Mouse (Mus musculus) bone marrow, adult 2 months (tissue): ENCODE measurements around the gene Angptl4.

Source experiments
- CTCF ChIP-seq: fragments of 200-500 bp; IDR thresholded peaks from 2 replicates; pipeline ENCODE4 v1.5.1; 2011; ENCODE audit warnings: low read length, control low read depth; ENCODE audit not compliant: control insufficient read depth, insufficient read depth
- POLR2A ChIP-seq: fragments of 200-500 bp; IDR thresholded peaks from 2 replicates; pipeline ENCODE4 v1.6.1; 2011; ENCODE audit warnings: low read depth, mild to moderate bottlenecking, control low read depth, low read length, borderline replicate concordance; ENCODE audit not compliant: control insufficient read depth

GRCm38 (mm10) chr17:33782067-33782466 is 437 bp upstream of the Angptl4 start:
- no peak for TF ChIP-seq POLR2A
- TF ChIP-seq CTCF: no peak
